Mouse (Mus musculus): ENCODE measurements at regions not wholly inside any gene's neighbourhood (a gene's known extent, or its start where the extent isn't known, plus 50 kb on each side); places are given as distances from the start of the nearest gene placed in this dataset.

DNA sequence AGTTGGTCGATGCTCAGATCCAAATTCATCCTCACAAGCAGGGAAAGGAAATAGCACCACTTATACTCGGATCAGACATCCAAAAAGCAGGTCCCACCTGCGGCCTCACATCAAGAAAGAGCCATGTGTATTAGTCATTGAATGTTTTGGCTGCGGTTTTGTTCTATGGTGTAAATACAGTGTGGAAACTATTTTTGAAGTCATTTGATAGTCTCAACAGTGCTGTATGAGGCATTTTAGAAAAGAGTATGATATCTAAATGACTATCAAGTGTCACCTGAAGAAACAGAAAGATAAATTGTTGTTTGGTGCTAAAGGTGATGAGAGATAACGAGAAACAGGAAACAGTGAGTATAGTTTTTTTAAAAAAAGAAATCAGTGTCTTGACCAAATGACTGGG is 74.7 kb downstream of the Cep44 start:
- in situ Hi-C loops (cut with MboI, MseI), result loop anchor here in 1 of 2 experiments (25.0 kb wide), 2 partner anchors 1789 to 1964 kb away; no protein-coding TSS in a partner anchor

DNA sequence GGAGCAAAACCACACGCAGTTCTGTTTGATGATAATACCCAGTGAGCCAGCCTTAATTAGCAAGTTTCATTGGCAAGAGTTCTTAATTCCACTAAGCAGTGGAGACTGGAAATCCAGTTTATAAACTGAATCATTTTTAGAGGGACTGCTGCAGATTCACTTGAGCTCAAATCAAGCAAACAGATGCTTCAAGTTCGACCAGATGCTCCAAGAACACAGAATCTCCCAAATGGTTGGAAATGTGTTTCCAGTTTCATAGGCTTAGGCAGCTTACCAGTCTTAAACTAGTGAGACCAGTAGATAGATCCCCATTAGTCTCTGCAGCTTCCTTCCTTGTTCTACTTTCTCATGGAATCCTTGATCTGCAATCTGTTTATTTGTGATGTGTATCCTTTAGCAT is 75.7 kb downstream of the Cep44 start:
- in situ Hi-C loops (cut with MboI, MseI), result loop anchor here in 1 of 2 experiments (25.0 kb wide), 2 partner anchors 1788 to 1963 kb away; no protein-coding TSS in a partner anchor

DNA sequence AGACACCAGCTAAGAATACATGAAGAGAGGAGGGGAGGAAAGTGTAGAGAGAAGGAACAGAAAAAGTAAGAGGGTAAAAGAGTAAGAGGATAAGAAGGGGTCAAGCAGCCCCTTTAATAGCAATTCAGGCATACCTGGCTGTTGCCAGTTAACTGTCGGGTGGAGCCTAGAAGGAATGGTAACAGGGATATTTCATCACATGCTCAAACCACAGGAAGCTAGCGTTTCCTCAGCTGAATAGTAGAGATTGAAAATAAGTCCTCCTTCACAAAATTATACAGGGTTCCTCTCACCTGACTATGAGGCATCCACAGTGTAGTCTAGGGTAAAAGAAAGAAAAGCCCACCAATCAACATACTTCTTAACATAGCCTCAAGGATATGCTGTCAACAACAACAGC is 76.5 kb downstream of the Cep44 start:
- in situ Hi-C loops (cut with MboI, MseI), result no loop called here

DNA sequence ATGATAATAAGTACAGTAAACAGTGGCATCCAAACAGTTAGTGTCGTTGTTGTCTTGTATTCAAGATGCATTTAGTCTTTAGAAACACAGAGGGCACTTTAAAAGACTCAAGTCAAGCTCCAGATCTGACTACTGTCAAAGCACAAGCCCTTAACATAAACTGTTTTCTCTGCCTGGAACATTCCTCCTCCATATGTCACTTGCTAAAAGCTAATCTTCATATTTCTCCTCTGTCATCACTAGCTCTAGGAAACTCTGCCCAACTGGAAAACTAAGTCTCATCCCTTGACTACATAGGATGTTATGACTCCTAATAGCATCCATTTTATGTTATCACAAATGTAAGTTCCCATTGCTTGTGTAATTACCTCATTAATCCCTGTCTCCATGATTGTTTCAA is 85.8 kb downstream of the Cep44 start:
- in situ Hi-C loops (cut with MboI, MseI), result loop anchor here in 1 of 2 experiments (10.0 kb wide), 1 partner anchor 1050 kb away; no protein-coding TSS in a partner anchor

DNA sequence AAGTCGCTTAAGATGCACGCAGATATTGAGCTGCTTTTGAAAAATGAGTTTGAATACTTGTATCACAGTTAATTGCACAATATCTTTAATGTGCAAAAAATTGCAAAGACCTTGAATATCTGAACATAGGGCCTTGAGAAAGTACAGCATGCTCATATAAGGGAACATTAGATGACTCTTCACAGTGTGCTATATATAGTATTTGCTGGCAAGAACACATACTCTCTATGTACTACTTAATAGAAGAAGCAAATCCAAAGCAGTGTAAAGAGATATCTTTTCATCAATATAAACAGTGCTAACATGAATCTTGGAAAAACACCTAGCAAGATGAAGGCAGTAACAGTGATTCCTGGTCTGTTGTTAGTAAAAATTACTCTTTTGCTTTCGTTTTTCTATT is 99.9 kb downstream of the Cep44 start:
- in situ Hi-C loops (cut with MboI, MseI), result no loop called here

DNA sequence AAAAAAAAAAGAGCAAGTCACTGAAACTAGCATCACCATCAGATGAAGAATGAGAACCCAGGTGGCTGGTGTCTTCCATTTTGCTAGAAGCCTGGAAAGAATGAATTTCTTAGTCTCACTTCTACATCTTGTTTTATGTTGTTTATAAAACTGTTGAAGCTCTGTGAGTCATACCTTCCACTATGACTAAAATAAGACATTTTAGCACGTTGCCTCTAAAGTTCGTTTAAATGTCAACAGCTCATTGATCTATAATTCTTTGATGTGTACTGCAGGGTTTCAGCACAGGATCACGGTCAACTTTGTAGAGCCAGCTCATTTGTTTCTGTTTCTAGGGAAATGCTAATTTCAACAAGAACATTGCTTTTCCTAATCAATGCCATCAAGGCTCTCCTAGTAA is 107.2 kb downstream of the Cep44 start:
- in situ Hi-C loops (cut with MboI, MseI), result loop anchor here in 1 of 2 experiments (25.0 kb wide), 1 partner anchor 1331 kb away; no protein-coding TSS in a partner anchor

DNA sequence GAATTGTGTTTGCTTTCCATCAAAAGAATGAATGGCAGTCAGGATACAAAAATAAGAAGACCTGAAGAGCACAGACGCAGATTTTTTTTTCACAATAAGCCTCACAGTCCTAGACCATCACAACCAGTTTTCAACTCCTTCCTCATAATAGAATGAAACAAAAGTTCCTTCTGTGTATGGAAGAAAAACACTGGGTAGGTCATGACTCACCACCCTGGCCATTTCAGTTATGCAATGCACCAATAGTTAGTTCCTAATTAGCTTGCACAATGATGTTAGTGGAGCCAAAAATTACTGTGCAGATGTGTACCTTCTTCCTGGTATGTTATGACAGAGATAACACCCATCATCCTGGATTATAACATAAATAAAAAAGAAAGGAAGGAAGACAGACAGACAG is 111.4 kb downstream of the Cep44 start:
- in situ Hi-C loops (cut with MboI, MseI), result loop anchor here in 1 of 2 experiments (25.0 kb wide), 1 partner anchor 1327 kb away; no protein-coding TSS in a partner anchor

DNA sequence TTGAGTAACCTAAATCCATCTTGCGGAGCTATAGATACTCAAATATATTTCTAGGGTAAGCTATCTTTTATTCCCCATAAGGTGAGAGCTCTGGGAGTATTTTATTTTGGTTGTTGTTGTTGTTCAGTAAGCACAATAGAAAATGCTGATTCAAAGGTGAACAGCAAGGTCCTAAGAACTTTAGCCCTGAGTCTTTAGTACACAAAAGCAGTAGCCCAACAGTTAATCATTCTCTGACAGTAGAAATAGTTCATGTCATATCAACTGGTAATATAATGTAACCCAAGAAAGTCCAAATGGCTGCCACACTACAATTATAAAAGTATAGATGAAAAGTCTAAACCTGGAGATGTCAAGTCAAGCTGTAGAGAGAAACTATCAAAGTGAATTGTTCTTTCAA is 116.0 kb downstream of the Cep44 start:
- in situ Hi-C loops (cut with MboI, MseI), result loop anchor here in 1 of 2 experiments (25.0 kb wide), 1 partner anchor 1323 kb away; no protein-coding TSS in a partner anchor

DNA sequence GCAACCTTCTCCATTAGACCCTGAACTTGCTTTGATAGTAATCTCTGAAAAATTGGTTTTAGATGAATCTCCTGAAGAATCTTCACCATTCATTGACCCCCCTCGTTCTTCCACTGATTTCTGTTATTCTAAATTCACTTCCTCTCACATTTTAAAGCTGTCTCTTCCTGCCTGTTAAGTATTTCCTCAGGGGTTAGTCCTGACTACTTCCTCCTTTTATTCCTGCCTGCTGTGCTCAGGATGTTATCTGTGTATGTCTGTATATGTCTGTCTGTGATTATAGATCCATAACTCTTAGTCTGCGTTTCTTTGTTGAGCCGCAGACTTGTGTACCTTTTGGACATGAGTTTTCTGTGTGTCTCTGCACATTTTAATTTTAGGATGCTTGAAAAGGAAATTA is 117.6 kb downstream of the Hpgd start:
- in situ Hi-C loops (cut with MboI, MseI), result no loop called here

DNA sequence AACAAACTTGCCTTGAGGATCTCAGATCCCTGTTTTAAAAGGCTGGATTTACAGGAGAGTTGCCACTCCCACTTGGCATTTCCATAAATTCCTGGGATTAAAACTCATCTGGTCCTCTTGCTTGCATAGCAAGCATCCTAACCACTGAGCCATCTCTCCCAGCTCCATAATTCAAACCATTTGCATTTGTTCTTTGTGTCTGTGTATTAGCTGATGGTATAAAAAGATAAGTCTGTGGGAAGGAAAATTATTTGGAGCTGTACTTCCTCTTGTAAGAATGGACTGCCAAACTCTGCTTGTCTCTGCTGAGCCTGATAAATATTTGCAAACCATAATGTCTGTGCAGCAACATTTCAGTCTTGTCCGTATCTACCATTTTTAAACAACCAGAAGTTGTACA is 116.0 kb downstream of the Hpgd start:
- in situ Hi-C loops (cut with MboI, MseI), result no loop called here

DNA sequence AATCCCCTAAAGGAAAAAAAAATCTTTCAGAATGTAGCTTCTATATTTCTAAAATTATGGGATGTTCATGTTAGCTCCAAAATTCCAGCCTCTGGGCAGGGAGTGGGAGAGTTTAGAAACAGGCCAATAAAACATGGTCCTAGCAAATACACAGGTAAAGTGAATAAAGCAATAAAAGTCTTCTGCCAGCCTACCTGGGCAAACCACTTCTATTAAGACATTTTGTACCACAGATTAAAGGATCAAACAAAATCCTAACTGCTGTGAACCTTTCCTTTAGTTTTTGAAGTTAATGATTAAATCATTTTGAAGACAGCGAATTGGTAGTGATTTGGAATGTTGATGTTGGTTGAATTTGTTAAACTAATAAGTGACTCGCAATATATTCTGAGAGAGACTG is 112.9 kb downstream of the Hpgd start:
- in situ Hi-C loops (cut with MboI, MseI), result no loop called here

DNA sequence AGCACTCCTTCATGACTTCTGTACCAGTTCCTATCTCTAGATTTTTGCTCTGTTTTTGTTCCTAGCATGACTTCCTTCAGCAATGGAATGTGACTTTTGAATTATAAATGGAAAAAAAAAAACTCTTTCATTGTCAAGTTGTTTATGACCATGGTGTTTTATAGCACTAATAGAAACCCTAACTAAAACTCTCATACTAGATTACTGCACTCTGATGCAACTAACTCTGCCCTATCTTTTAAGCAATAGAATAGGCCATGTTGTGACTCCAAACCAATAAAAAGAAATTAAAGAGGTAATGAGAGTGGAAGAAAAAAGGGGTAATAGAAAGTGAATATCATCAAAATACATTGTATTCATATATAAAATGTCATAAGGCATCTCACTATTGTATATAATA is 111.9 kb downstream of the Hpgd start:
- in situ Hi-C loops (cut with MboI, MseI), result no loop called here

DNA sequence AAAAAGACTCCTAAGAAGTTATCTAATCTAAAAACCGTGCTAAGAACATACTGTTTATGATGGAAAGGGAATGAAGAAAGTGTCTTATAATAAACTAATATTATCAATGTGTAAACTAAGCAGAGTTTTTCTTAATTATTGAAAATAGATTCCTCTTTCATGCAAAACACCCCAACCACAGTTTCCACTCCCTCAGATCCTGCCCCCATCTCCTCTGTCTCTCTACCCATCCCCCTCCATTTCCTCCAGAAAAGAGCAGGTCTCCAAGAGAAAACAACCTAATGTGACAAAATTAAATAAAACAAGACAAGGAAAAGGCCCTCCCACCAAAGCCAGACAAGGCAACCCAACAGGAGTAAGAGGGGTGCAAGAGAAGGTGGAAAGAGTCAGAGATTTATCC is 103.2 kb downstream of the Hpgd start:
- in situ Hi-C loops (cut with MboI, MseI), result no loop called here

DNA sequence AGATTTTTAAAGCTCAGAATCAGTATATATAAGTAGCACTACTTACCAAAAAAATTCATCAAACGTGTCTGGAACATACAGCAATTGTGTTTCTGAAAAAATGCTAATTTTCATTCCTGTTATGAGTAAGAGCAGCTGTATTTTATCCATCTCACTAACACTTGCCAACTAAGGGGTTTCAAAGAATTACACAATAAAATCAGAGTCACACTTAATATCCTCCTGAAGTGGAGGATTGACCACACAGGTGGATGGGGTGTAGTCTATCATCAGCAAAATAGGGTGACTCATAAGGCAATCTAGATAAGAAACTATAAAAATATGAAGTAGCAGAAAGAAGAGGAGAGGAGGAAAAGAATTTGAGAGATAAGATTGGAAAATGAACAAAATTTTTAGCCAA is 102.0 kb downstream of the Hpgd start:
- in situ Hi-C loops (cut with MboI, MseI), result no loop called here

DNA sequence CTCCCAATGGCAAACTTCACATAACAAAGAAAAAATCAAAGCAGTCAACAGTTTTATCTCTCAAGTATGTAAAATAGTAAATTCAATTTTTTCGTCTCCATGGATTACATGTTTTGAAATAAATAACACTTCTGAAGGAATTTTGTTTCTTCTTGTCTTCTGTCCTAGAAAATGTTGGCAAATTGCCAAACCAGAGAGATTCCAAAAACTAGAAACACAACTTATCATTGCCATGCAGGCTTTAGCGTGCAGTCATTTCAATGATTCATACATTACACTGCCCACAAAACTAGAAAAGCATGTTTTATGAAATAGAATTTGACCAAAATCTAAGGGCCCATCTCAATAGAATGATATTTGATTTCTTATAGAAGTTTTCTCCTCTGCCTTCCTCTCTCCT is 98.2 kb downstream of the Hpgd start:
- in situ Hi-C loops (cut with MboI, MseI), result no loop called here

DNA sequence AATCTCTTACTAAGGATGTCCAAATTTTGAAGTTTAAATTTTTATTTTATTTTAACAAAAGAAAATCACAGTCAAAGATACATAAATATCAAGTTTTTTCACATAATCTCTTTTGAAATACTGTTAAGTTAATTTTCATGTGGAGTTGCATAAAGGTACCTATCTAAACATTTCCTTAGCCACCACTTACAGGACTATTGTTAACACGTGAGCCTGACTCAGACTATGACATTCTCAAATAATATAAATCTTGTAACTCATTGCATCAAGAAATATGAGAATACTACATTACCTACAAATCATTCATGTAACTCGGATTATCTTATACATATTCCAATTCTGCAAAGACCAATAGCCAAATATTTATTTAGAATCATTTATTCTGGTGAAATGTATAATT is 97.8 kb downstream of the Hpgd start:
- in situ Hi-C loops (cut with MboI, MseI), result no loop called here

Measured in T-helper 17 cell (primary cell).